Mouse (Mus musculus): ENCODE data around the gene Hspa1l.
"Not testable (repeated sequence)": the region's sequence is repeated elsewhere in the genome, so short reads cannot be mapped to it uniquely, and the experiment has no call there.

Gene Hspa1l

DNA sequence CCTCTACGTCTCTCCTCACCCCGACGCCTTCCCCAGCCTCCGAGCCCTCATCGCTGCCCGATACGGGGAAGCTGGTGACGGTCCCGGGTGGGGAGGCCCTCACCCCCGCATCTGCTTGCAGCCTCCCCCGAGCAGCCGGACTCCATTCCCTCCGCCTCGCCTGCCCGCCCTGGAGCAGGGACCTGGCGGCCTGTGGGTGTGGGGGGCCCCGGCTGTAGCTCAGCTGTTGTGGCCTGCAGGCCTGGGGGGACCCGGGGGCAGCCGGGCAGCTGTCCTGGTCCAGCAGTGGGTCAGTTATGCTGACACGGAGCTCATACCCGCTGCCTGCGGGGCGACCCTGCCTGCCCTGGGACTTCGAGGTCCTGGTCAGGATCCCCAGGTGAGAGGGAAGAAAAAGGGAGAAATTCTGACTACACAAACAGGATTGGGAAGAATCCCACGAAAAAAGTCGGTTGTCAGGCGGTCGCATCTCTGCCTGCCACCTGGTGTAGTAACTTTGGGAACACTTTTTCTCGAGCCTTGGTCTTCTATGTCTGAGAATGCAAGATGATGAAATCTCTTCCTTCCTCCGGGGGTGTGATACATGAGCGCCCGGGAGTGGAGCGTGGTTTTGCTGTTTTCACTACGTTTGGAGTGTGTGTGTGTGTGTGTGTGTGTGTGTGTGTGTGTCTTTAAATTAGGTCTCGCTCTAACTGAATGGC, 29.1 kb downstream of the Hspa1l start:
- H3K36me3 ChIP-seq (ENCODE audit: control insufficient read depth, insufficient read depth, low read length, poor library complexity, severe bottlenecking), result peaks cover 25% of the 10 kb centered on the region
- H3K27me3 ChIP-seq (ENCODE audit: control insufficient read depth, insufficient read depth, low read length, poor library complexity, severe bottlenecking), result no peaks in the 10 kb centered on the region
- DNase-seq (ENCODE audit: low read depth, low spot score), result peak; percentile 58

DNA sequence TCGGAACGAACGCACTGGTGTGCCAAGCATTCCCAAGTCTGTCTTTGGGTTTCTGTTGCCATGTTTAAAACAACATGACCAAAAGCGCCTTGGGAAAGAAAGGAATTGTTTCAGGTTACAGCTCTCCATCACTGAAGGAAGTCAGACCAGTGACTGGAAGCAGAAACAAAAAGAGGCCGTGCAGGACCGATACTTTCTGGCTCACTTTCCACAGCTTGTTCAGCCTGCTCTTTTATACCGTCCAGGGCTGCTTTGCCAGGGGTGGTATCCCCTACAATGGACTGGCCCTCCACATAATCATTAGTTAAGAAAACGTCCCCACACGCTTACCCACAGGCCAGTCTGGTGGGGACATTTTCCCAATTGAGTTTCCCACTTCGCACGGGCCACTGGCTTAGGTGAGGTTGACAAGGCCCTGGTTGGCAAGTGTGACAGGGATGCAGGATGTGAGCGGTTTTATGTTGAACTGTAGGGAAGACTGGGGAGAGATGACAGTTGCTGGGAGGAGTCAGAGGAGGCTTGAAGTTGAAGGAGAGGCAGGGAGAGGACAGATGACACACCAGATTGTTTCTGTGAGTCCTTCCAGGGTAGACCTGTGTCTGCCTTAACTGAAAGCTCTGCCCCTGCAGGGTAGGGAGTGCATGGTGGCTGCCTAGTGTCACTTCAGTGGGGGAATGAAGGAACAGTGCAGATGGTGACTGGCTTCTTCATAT, 29.8 kb downstream of the Hspa1l start:
- Histone ChIP-seq H3K27me3 (ENCODE audit: control insufficient read depth, insufficient read depth, low read length, poor library complexity, severe bottlenecking) (no peaks in the 10 kb centered on the region), H3K36me3 (ENCODE audit: control insufficient read depth, insufficient read depth, low read length, poor library complexity, severe bottlenecking) (peaks cover 27% of the 10 kb centered on the region)
- peak; percentile 22 for DNase-seq (ENCODE audit: low read depth, low spot score)

- no peak for DNase-seq (ENCODE audit: low read depth, low spot score)
- Histone ChIP-seq H3K27me3 (ENCODE audit: control insufficient read depth, insufficient read depth, low read length, poor library complexity, severe bottlenecking) (no peaks in the 10 kb centered on the region), H3K36me3 (ENCODE audit: control insufficient read depth, insufficient read depth, low read length, poor library complexity, severe bottlenecking) (peaks cover 25% of the 10 kb centered on the region)
Observed at GRCm38 (mm10) chr17:35003022-35003838, 30.7 kb downstream of the Hspa1l start.

- DNase-seq (ENCODE audit: low read depth, low spot score), result no peak
- no peaks in the 10 kb centered on the region for H3K27me3 ChIP-seq (ENCODE audit: control insufficient read depth, insufficient read depth, low read length, poor library complexity, severe bottlenecking)
Observed at GRCm38 (mm10) chr17:35004075-35004717, 31.7 kb downstream of the Hspa1l start.

DNA sequence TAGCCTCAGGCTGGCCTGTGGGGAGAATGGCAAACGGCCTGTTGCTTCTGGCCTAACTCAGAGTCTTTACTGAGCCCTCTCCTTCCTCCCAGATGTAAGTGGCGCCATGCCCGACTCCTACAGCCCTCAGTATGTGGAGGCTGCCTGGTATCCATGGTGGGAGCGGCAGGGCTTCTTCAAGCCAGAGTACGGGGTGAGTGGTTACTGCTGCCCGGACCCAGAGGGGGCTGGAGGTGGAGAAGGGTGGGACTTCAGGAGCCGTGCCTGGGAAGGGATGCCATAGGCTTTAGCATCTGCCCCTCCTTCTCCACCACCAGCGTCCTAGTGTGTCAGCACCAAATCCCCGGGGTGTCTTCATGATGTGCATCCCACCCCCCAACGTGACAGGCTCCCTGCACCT, 32.7 kb downstream of the Hspa1l start:
- Histone ChIP-seq H3K36me3 (ENCODE audit: control insufficient read depth, insufficient read depth, low read length, poor library complexity, severe bottlenecking) (peaks cover 24% of the 10 kb centered on the region), H3K27me3 (ENCODE audit: control insufficient read depth, insufficient read depth, low read length, poor library complexity, severe bottlenecking) (no peaks in the 10 kb centered on the region)
- DNase-seq (ENCODE audit: low read depth, low spot score), result no peak

More at GRCm38 (mm10) chr17:35004075-35004717, 31.7 kb downstream of the Hspa1l start:
- H3K36me3 ChIP-seq (ENCODE audit: control insufficient read depth, insufficient read depth, low read length, poor library complexity, severe bottlenecking), result peaks cover 24% of the 10 kb centered on the region

GRCm38 (mm10) chr17:35005902-35006301, 33.4 kb downstream of the Hspa1l start:
- H3K36me3 ChIP-seq (ENCODE audit: control insufficient read depth, insufficient read depth, low read length, poor library complexity, severe bottlenecking), result peaks cover 28% of the 10 kb centered on the region
- not testable (repeated sequence) for H3K27me3 ChIP-seq (ENCODE audit: control insufficient read depth, insufficient read depth, low read length, poor library complexity, severe bottlenecking); DNase-seq (ENCODE audit: low read depth, low spot score)

GRCm38 (mm10) chr17:35007387-35007991, 35.0 kb downstream of the Hspa1l start:
- peaks cover 33% of the 10 kb centered on the region for H3K36me3 ChIP-seq (ENCODE audit: control insufficient read depth, insufficient read depth, low read length, poor library complexity, severe bottlenecking)
- H3K27me3 ChIP-seq (ENCODE audit: control insufficient read depth, insufficient read depth, low read length, poor library complexity, severe bottlenecking), result no peaks in the 10 kb centered on the region
- peak; percentile 43 for DNase-seq (ENCODE audit: low read depth, low spot score)

GRCm38 (mm10) chr17:35009586-35009985, 37.1 kb downstream of the Hspa1l start:
- no peak for DNase-seq (ENCODE audit: low read depth, low spot score)
- Histone ChIP-seq H3K27me3 (ENCODE audit: control insufficient read depth, insufficient read depth, low read length, poor library complexity, severe bottlenecking) (no peaks in the 10 kb centered on the region), H3K36me3 (ENCODE audit: control insufficient read depth, insufficient read depth, low read length, poor library complexity, severe bottlenecking) (peaks cover 39% of the 10 kb centered on the region)

DNA sequence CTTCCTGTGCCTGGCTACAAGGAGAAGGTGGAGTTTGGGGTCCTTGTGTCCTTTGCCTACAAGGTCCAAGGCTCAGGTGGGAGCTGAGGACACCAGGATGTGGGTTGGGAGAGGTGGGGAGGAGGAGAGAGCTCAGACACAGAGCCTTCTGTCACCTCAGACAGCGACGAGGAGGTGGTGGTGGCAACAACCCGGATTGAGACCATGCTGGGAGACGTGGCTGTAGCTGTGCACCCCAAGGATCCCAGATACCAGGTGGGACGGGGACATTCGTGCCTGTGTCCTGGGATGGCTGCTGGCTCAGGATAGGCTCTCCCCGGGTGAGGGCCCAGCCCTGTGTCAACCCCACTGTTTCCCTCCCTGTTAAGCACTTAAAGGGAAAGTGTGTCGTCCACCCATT, 38.9 kb downstream of the Hspa1l start:
- no peak for DNase-seq (ENCODE audit: low read depth, low spot score)
- Histone ChIP-seq H3K27me3 (ENCODE audit: control insufficient read depth, insufficient read depth, low read length, poor library complexity, severe bottlenecking) (no peaks in the 10 kb centered on the region), H3K36me3 (ENCODE audit: control insufficient read depth, insufficient read depth, low read length, poor library complexity, severe bottlenecking) (peaks cover 38% of the 10 kb centered on the region)

DNA sequence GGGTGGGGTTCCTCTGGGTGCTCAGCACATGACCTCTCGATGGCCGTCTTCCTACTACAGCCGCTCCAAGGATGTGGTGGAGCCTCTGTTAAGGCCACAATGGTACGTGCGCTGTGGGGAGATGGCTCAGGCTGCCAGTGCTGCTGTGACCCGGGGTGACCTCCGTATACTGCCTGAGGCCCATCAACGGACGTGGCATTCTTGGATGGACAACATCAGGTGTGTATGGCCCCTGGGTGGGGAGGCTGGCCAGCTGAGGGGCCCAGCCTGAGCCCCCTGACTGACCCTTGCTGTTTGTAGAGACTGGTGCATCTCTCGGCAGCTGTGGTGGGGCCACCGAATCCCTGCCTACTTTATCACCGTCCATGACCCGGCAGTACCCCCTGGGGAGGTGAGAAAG, 39.9 kb downstream of the Hspa1l start:
- H3K36me3 ChIP-seq (ENCODE audit: control insufficient read depth, insufficient read depth, low read length, poor library complexity, severe bottlenecking), result peaks cover 36% of the 10 kb centered on the region
- H3K27me3 ChIP-seq (ENCODE audit: control insufficient read depth, insufficient read depth, low read length, poor library complexity, severe bottlenecking), result no peaks in the 10 kb centered on the region
- DNase-seq (ENCODE audit: low read depth, low spot score), result no peak

DNA sequence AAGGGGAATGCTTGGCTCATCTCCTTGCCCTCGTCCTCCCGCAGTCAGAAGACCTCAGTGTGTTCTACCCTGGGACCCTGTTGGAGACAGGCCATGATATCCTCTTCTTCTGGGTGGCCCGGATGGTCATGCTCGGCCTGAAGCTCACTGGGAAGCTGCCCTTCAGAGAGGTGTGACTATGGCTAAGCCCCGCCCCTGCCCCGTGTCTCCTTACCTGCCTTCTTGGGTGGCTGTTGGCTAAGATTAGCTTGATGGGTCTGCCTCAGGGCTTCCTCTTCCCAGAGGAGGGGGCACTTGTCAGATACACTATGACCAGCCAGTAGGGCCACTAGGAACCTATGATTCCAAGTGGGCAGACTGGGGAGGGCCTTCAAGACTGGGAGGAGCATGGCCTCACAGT, 40.7 kb downstream of the Hspa1l start:
- peaks cover 33% of the 10 kb centered on the region for H3K36me3 ChIP-seq (ENCODE audit: control insufficient read depth, insufficient read depth, low read length, poor library complexity, severe bottlenecking)
- H3K27me3 ChIP-seq (ENCODE audit: control insufficient read depth, insufficient read depth, low read length, poor library complexity, severe bottlenecking), result no peaks in the 10 kb centered on the region
- DNase-seq (ENCODE audit: low read depth, low spot score), result no peak

DNA sequence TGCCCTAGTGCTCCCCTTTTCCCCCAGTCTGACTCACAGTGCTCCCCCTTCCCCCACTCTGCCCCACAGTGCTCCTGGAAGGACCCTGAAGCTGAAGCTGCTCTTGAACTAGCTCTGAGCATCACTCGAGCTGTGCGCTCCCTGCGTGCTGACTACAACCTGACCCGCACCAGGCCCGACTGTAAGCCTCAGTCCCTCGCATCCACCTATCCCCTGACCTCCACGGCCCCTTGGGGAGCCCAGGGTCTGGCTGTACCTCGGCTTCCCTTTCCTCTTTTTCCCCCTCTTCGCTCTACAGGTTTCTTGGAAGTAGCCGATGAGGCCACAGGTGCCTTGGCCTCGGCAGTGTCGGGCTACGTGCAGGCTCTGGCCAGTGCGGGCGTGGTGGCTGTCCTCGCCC, 42.8 kb downstream of the Hspa1l start:
- Histone ChIP-seq H3K36me3 (ENCODE audit: control insufficient read depth, insufficient read depth, low read length, poor library complexity, severe bottlenecking) (peaks cover 29% of the 10 kb centered on the region), H3K27me3 (ENCODE audit: control insufficient read depth, insufficient read depth, low read length, poor library complexity, severe bottlenecking) (no peaks in the 10 kb centered on the region)
- DNase-seq (ENCODE audit: low read depth, low spot score), result no peak

GRCm38 (mm10) chr17:35016376-35016775, 43.9 kb downstream of the Hspa1l start, which contains the start of gene Vwa7:
Gene Vwa7 (plus strand): TSS chr17:35016579.
- Histone ChIP-seq H3K27me3 (ENCODE audit: control insufficient read depth, insufficient read depth, low read length, poor library complexity, severe bottlenecking) (no peaks in the 10 kb centered on the region), H3K36me3 (ENCODE audit: control insufficient read depth, insufficient read depth, low read length, poor library complexity, severe bottlenecking) (peaks cover 25% of the 10 kb centered on the region)
- DNase-seq (ENCODE audit: low read depth, low spot score), result peak; percentile 34

Measured in splenic B cell, adult 2 months (primary cell).